Mouse (Mus musculus) spleen, adult 2 months (tissue): ENCODE data around the gene Kdm8.

Experiments used
- CTCF ChIP-seq: fragments of 200-500 bp; IDR thresholded peaks from 2 replicates; pipeline ENCODE4 v1.5.1; 2011; ENCODE audit warnings: mild to moderate bottlenecking, inconsistent platforms; ENCODE audit not compliant: insufficient read depth, insufficient read length, insufficient replicate concordance; ENCODE audit errors: extremely low read depth
- POLR2A ChIP-seq: fragments of 200-500 bp; IDR thresholded peaks from 2 replicates; pipeline ENCODE4 v1.6.1; 2011; ENCODE audit warnings: low read depth, low read length, inconsistent platforms

DNA sequence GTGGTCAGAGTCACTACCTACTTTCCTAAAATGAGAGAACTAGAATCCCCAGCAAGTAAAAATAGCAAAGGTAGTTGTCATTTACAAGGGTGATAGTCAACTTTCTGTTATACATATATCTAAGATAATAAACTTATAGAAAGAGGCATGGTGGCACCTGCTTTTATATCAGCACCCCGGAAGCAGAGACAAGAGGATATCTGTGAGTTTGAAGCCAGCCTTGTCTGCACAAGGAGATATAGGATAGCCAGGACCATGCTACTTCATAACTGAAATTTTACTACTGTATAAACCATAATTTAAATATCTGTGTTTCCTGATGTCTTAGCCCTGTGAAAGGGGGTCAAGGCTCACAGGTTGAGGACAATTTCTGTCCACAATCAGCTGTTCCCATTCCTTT, 29.4 kb upstream of the Kdm8 start:
- TF ChIP-seq CTCF = no peak
- no peak for TF ChIP-seq POLR2A
